Mouse (Mus musculus) adipose tissue, adult 10 weeks (tissue): ENCODE data around the gene Rfng. TPM values are rescaled to one million over a fixed set of nuclear protein-coding genes. Genes with fewer than 3 reads are reported as not detected.

ENCODE experiments used
- polyA plus RNA-seq: library from polyadenylated mRNA; stranded (reverse); fragments of 350-450 nt; fragmentation: Illumina TruSeq; extraction: RNeasy Lipid Tissue Mini Kit (QIAGEN cat#74804); gene quantifications from one replicate; pipeline ENCODE4 v1.2.3, GENCODE M21; 2014; ENCODE audit warnings: low read depth, low replicate concordance

The Rfng gene
- polyA plus RNA-seq, result 25.6 TPM

GRCm38 (mm10) chr11:120784064-120784791, at the start of gene Rfng, which contains the start of gene Gps1:
Gene Rfng (minus strand): TSS chr11:120784207.
Gene Gps1 (plus strand): TSS chr11:120784272.

DNA sequence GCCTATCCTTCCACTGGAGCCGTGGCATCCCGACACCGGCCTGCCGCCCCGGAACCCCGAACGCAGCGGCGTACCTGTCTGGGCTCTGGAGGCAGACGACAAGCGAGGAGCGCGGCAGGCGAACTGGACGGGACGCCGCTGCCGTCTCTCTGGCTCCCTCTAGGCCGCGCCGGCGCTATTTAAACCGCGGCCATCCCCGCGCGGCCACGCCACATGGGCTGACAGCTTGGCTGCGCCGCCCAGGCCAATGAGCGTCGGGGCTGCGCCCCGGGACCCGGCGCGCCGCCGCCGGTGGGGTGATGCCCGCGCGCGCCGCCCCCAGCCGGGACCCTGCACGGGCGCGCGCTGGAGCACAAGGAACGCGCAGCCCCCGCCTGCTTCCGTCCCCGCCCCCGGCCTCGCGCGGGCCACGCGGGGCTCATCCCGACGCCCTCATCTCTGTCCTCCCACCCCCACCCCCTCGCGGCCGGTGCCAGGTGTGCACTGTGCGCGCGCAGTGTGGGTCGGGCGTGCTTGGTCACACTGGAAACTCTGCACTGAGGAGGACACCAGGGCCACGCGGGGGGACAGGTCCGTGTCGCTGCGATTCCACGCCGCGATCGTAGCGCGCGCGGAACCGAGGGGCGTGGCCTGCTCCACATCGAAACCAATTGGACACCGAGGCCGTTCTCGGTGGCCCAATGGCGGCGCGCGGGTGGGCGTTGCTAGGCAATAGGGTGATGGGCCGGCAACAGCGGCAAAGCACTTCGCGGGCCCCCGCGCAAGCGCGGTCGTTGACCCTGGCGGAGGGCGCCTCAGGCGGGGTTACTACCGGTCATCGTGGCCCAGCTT, 40.2 kb upstream of the Rfng start, which contains the start of gene Fasn:
Fasn (minus strand) TSS at position 592 of the 831 bp plus-strand sequence.

DNA sequence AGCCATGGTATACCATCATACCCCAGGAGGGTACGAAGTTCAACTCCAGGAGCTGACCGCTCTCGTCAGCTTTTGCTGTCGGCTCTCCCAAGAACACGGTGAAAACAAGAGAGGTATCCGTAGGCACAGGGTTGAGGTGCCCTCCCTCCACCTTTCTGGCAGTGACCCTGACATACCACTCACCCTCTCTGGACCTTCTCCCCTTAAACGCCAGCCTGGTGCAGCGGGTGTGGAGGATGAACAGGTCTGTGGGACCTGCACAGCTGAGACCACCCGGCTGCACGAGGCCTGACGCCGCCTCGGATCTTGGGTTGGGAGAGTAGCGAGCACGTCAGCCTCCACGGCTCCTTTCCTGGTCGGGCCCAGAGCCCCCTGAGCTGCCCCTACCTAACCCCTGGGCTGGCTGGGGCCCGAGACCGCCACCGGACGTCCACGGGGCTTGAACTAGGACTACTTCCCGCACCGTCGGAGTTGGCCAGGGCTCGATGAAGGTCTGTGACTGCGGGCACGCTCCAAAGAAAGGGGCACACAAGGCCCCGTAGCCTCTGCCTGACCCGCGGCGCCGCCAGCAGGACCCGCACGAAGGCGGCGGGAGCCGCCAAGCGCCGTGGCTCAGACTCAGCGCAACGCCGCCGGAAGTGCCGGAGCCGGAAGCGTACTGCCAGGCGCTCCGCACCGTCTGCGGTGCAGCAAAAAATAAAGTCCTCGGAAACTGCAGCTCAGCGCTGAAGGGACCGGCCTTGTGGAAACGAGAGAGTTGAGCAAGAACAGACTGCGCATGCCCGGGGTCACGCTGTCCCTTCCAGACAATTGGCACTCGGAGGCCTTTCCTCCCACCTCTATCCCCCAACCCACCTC, 12.0 kb upstream of the Rfng start, which contains the start of gene Dus1l:
Dus1l (minus strand) TSS at position 648 of the 858 bp plus-strand sequence.

DNA sequence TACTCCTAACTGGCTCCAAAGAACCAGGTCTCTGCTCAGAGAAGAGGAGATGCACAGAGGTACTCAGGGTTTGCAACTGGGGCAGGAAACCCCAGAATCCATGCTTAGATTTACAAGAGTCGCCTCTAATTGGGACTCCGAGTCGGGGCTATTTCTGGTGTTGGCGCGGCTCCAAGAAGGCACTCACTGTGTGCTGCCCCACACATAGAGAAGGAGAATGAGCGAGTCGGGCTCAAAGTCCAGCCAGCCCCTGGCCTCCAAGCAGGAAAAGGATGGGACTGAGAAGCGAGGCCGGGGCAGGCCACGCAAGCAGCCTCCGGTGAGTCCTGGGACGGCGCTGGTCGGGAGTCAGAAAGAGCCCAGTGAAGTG, 21.4 kb downstream of the Rfng start, which contains the start of gene Hmga1b:
Hmga1b (plus strand) TSS at position 123 of the 370 bp plus-strand sequence.

GRCm38 (mm10) chr11:120731858-120732680, 51.9 kb downstream of the Rfng start, which contains the start of gene Cbr2:
Gene Cbr2 (minus strand): TSS chr11:120732114.

Other genes starting within 250 kb of the Rfng start
- 110 TPM for gene Mcrip1, start 234.5 kb downstream of the Rfng start, polyA plus RNA-seq
- gene Ppp1r27, start 233.1 kb downstream of the Rfng start, polyA plus RNA-seq, result not detected
- gene P4hb, start 211.0 kb downstream of the Rfng start, polyA plus RNA-seq, result 519 TPM
- 356 TPM for gene Arhgdia, start 202.6 kb downstream of the Rfng start, polyA plus RNA-seq
- gene Alyref, start 185.8 kb downstream of the Rfng start, polyA plus RNA-seq, result 39.4 TPM
- 47.3 TPM for gene Anapc11, start 185.8 kb downstream of the Rfng start, polyA plus RNA-seq
- not detected for gene Npb, start 175.7 kb downstream of the Rfng start, polyA plus RNA-seq
- gene Pcyt2, start 166.3 kb downstream of the Rfng start, polyA plus RNA-seq, result 83.9 TPM
- gene Sirt7, start 159.0 kb downstream of the Rfng start, polyA plus RNA-seq, result 40.4 TPM
- gene Mafg, start 150.6 kb downstream of the Rfng start, polyA plus RNA-seq, result 66.7 TPM
- gene Pycr1, start 140.4 kb downstream of the Rfng start, polyA plus RNA-seq, result 4.0 TPM
- not detected for gene Myadml2, start 136.0 kb downstream of the Rfng start, polyA plus RNA-seq
- 4.7 TPM for gene Notum, start 123.0 kb downstream of the Rfng start, polyA plus RNA-seq
- gene Aspscr1, start 111.2 kb downstream of the Rfng start, polyA plus RNA-seq, result 76.1 TPM
- gene Cenpx, start 70.5 kb downstream of the Rfng start, polyA plus RNA-seq, result 91.5 TPM
- 40.3 TPM for gene Lrrc45, start 70.3 kb downstream of the Rfng start, polyA plus RNA-seq
- 11.5 TPM for gene Rac3, start 62.7 kb downstream of the Rfng start, polyA plus RNA-seq
- gene Dcxr, start 56.9 kb downstream of the Rfng start, polyA plus RNA-seq, result 102 TPM
- 65.7 TPM for gene Cbr2, start 52.1 kb downstream of the Rfng start, polyA plus RNA-seq
- gene Hmga1b, start 21.4 kb downstream of the Rfng start, polyA plus RNA-seq, result 114 TPM
- 114 TPM for gene Gps1, start 65 bp upstream of the Rfng start, polyA plus RNA-seq
- 30.9 TPM for gene Dus1l, start 12.2 kb upstream of the Rfng start, polyA plus RNA-seq
- gene Fasn, start 40.3 kb upstream of the Rfng start, polyA plus RNA-seq, result 426 TPM
- gene Ccdc57, start 148.7 kb upstream of the Rfng start, polyA plus RNA-seq, result 12.8 TPM
- 10.3 TPM for gene Slc16a3, start 164.3 kb upstream of the Rfng start, polyA plus RNA-seq
- 91.1 TPM for gene Csnk1d, start 207.1 kb upstream of the Rfng start, polyA plus RNA-seq